Mouse (Mus musculus) kidney, postnatal 25 days (tissue): ENCODE results near the gene C1qb.

Source experiments
- DNase-seq, 2 experiments: peaks; one replicate each; pipeline ENCODE4 v3.0.0; 2021; ENCODE audit warnings: mixed read lengths in 2 of 2

Gene C1qb

DNA sequence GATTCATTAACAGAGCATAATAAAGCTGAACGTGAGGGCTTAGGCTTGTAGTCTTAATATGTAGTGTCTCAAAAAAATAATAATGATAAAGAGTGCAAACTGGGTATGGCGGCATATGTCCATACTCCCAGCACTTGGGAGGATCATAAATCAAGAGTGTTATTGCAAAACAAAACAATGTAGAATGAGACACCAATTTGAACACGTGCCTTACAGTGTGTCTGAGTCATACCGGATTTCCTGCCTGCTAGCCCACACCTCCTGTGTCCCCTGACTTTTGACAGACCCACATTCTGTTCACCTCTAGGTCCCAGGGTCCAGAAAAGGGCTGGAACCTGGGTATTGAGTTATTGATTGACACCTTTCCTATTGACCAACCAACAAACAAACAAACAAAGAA, 44.0 kb downstream of the C1qb start:
- DNase-seq = no peak

- peak; percentile 74 to 87 for DNase-seq
Observed at GRCm38 (mm10) chr4:136841056-136841455, 44.9 kb downstream of the C1qb start.

GRCm38 (mm10) chr4:136838462-136838861, 47.5 kb downstream of the C1qb start:
- no peak for DNase-seq

- DNase-seq = no peak
Observed at GRCm38 (mm10) chr4:136838026-136838425, 48.0 kb downstream of the C1qb start.

- no peak for DNase-seq
Observed at GRCm38 (mm10) chr4:136836387-136836931, 49.5 kb downstream of the C1qb start.

DNA sequence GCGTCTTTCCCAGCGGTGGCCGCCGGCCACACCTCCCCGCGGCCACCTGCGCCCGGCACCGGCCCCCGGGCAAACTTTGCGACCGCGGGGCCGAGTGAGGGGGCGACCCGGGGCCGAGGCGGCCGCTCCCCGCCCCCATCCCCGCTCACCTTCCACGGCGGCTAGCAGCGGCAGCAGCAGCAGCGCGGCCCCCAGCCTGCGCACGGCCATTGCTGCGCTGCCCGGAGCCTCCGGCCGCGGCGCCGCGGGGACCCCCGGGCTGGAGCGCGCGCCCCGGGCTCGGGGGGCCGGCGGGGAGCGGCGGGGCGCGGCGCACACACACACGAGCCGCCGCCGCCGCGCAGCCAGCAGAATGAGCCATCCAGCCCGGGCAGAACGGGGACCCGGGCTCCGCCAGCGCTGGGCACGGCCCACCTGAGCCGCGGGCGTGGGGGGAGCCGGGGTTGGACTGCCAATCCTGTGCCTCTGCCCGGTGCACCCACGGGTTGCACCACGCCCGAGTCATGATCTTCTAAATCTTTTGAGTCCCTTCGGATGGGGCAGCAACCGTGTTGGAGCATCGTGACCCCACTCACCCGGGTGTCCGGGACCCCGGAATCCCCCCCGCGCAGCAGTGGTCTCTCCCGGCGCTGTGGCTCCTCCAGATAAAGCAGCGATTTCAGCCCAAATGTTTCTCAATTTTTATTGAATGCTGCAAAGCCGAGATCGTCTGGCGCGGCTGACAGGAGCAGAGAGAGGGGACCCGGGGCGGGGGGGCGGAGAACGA, 50.2 kb downstream of the C1qb start, which contains the start of gene Ephb2:
Gene Ephb2, minus strand, starts transcription at position 368 of the 766 bp plus-strand sequence.
- DNase-seq = peak; percentile 67 to 72

GRCm38 (mm10) chr4:136834815-136835620, 51.0 kb downstream of the C1qb start:
- DNase-seq = peak in 1 of 2 experiments; percentile 4

GRCm38 (mm10) chr4:136834439-136834814, 51.6 kb downstream of the C1qb start:
- DNase-seq = no peak

DNA sequence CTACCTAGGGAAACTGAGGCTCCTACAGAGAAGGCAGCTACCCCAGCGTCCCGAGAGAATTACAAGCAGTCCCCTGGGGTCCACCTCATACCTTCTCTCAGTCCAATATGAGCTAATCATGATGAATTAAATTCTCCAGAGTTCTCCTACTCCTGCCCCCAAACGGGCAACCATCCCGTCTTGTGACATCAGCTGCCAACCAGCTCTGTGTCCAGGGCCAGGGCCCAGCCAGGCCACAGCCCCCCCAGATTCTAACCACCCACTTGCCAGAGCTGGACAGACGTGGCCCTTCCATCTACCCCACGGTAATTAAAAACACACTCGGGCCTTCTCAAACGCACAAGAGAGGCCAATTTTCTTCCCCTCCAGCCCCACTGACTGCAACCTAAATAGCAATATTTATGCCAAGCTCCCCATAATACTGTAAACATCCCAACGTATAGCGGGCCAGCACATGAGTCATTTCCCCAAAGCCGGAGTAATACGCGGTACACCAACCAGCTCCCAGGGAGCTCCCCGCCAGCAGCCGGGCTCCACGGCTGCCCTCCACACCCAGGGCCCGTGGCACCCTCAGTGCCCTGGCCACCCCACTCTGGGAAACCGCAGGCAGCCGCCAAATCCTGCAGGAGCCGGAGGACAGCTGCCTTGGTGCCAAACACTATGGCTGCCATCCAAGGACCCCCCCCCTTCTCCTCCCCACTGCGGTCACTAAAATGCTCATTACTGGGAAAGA, 52.2 kb downstream of the C1qb start:
- DNase-seq = peak in 1 of 2 experiments; percentile 50

DNA sequence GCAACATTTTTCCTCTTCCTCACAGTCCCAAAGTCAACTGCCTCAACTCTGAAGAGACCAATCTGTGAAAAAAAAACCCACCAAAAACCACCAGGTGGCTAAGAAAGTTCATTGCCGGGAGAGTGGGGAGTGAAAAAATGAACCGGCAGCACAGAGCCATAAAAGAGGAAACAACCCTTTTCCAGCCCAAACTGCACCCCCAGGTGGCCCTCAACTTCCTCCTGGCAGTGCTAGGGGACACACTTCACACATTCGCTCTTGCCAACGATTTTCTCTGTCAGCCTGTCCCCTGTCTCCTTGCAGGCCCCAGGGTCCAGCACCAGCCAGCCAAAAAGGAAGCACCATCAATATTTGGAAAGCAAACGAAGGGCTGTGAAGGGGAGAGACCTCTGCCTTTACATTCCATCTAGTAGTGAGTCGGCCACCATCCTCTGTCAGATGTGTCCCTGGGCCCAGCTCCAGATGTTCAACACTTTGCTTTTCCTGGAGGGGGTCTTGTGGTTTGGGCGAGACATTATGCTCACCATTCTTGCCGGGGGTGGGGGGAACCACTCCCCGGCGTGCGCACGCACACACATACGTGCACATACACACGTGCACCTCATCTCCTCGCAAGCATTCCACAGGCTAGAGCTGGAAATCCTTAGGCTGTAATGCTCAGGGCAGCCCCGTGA, 53.3 kb downstream of the C1qb start:
- DNase-seq = no peak

GRCm38 (mm10) chr4:136830272-136830823, 55.6 kb downstream of the C1qb start:
- no peak for DNase-seq
